Mouse (Mus musculus) liver, embryonic 13.5 days (tissue): ENCODE measurements around the gene AI597479. TPM values are rescaled to one million over a fixed set of nuclear protein-coding genes. Genes with fewer than 3 reads are reported as not detected.

Experiments used
- ATAC-seq: fragments of 200-750 bp; cut with Nextera tagmentation; 2 replicates; pipeline ENCODE4 v1.8.0; 2017; ENCODE audit warnings: low read depth, mild to moderate bottlenecking, moderate number of reproducible peaks, moderate library complexity
- DNase-seq: peaks from one replicate; pipeline ENCODE4 v3.0.0; 2022
- H3K27ac ChIP-seq: fragments of 300-500 bp; sonication (generic); 2 replicates; pipeline ENCODE4 v1.5.1; 2015; ENCODE audit warnings: moderate library complexity, mild to moderate bottlenecking, inconsistent platforms
- H3K27me3 ChIP-seq: fragments of 300-500 bp; sonication (generic); 2 replicates; pipeline ENCODE4 v1.6.1; 2015; ENCODE audit warnings: mild to moderate bottlenecking, inconsistent platforms
- H3K36me3 ChIP-seq: fragments of 300-500 bp; sonication (generic); 2 replicates; pipeline ENCODE4 v1.6.1; 2015; ENCODE audit warnings: mild to moderate bottlenecking, inconsistent platforms
- H3K4me1 ChIP-seq: fragments of 300-500 bp; sonication (generic); replicated peaks from 2 replicates; pipeline ENCODE4 v1.6.1; 2015; ENCODE audit warnings: inconsistent platforms
- H3K4me2 ChIP-seq: fragments of 300-500 bp; sonication (generic); 2 replicates; pipeline ENCODE4 v1.6.1; 2015; ENCODE audit warnings: inconsistent platforms, mild to moderate bottlenecking, moderate library complexity
- H3K4me3 ChIP-seq: fragments of 300-500 bp; sonication (generic); replicated peaks from 2 replicates; pipeline ENCODE4 v1.5.1; 2015; ENCODE audit warnings: mild to moderate bottlenecking, inconsistent platforms
- H3K9ac ChIP-seq: fragments of 300-500 bp; sonication (generic); 2 replicates; pipeline ENCODE4 v1.6.1; 2015; ENCODE audit warnings: mild to moderate bottlenecking, inconsistent platforms
- H3K9me3 ChIP-seq: fragments of 300-500 bp; sonication (generic); replicated peaks from 2 replicates; pipeline ENCODE4 v1.6.1; 2016; ENCODE audit warnings: inconsistent platforms
- WGBS: fragments of 180-500 bp; shearing (Covaris S2); methylation state at CpG from one replicate; pipeline ENCODE4 v1.1.7; 2015; ENCODE audit not compliant: insufficient replicate concordance; 5-methylcytosine and 5-hydroxymethylcytosine counted together
- polyA plus RNA-seq: library from polyadenylated mRNA; unstranded; fragments of >200 nt; fragmentation: Nextera tagmentation; extraction: Ambion mirVana; gene quantifications from 2 replicates; pipeline ENCODE4 v1.2.1, GENCODE M21; 2015

Gene AI597479
- polyA plus RNA-seq, 1 experiment from 2014 or later, result 9.4 TPM

- Histone ChIP-seq H3K4me3 (no peak overlapping the region), H3K9me3 (no peaks in the 10 kb centered on the region), H3K4me1 (peaks cover 18% of the 10 kb centered on the region), H3K27me3 (no peaks in the 10 kb centered on the region), H3K27ac (no peak overlapping the region), H3K4me2 (no peak overlapping the region), H3K36me3 (no peaks in the 10 kb centered on the region), H3K9ac (no peak overlapping the region)
- ATAC-seq (no peak), DNase-seq (no peak)
- WGBS, result 61% methylated on average over 1 of the region's 1 CpGs
These were observed 8.1 kb upstream of the AI597479 start for GRCm38 (mm10) chr1:43090418-43090817.

GRCm38 (mm10) chr1:43091306-43092055 is 7.0 kb upstream of the AI597479 start:
- H3K9ac ChIP-seq, result peak overlapping the region; percentile 91
- H3K27ac ChIP-seq, result peak overlapping the region; percentile 69
- 28% methylated on average over 13 of the region's 13 CpGs for WGBS
- peak overlapping the region; percentile 90 for H3K4me2 ChIP-seq
- no peaks in the 10 kb centered on the region for H3K27me3 ChIP-seq
- peaks cover 18% of the 10 kb centered on the region for H3K4me1 ChIP-seq
- H3K36me3 ChIP-seq, result no peaks in the 10 kb centered on the region
- H3K4me3 ChIP-seq, result peak overlapping the region; percentile 81
- H3K9me3 ChIP-seq, result no peaks in the 10 kb centered on the region
- ATAC-seq, result 0 out of 2 replicates have a peak, but pooled peaks have one; percentile 6
- DNase-seq, result no peak

GRCm38 (mm10) chr1:43092056-43093015 is 6.2 kb upstream of the AI597479 start:
- under 1% methylated on average over 92 of the region's 102 CpGs for WGBS
- no peaks in the 10 kb centered on the region for H3K27me3 ChIP-seq
- H3K4me2 ChIP-seq, result peak overlapping the region; percentile 90
- peak overlapping the region; percentile 69 for H3K27ac ChIP-seq
- H3K9ac ChIP-seq, result peak overlapping the region; percentile 91
- peak; percentile 48 for DNase-seq
- no peaks in the 10 kb centered on the region for H3K9me3 ChIP-seq
- H3K4me1 ChIP-seq, result peaks cover 25% of the 10 kb centered on the region
- peak; percentile 87 for ATAC-seq
- peak overlapping the region; percentile 81 for H3K4me3 ChIP-seq
- H3K36me3 ChIP-seq, result no peaks in the 10 kb centered on the region

- Histone ChIP-seq H3K4me3 (no peak overlapping the region), H3K4me2 (no peak overlapping the region), H3K27ac (no peak overlapping the region), H3K4me1 (peaks cover 27% of the 10 kb centered on the region), H3K27me3 (no peaks in the 10 kb centered on the region), H3K36me3 (no peaks in the 10 kb centered on the region), H3K9me3 (no peaks in the 10 kb centered on the region), H3K9ac (no peak overlapping the region)
- ATAC-seq (no peak), DNase-seq (no peak)
- 76% methylated on average over 2 of the region's 2 CpGs for WGBS
These were observed 4.3 kb upstream of the AI597479 start for GRCm38 (mm10) chr1:43094206-43094605.

GRCm38 (mm10) chr1:43108729-43109128 is 10.2 kb downstream of the AI597479 start:
- DNase-seq, result no peak
- Histone ChIP-seq H3K9me3 (no peaks in the 10 kb centered on the region), H3K9ac (no peak overlapping the region), H3K4me3 (no peak overlapping the region), H3K36me3 (peaks cover 53% of the 10 kb centered on the region), H3K4me2 (no peak overlapping the region), H3K4me1 (peaks cover 6% of the 10 kb centered on the region), H3K27me3 (no peaks in the 10 kb centered on the region), H3K27ac (no peak overlapping the region)
- no peak for ATAC-seq
- WGBS, result 68% methylated on average over 2 of the region's 2 CpGs

- Histone ChIP-seq H3K9ac (no peak overlapping the region), H3K9me3 (no peaks in the 10 kb centered on the region), H3K27ac (no peak overlapping the region), H3K36me3 (peaks cover 60% of the 10 kb centered on the region), H3K4me3 (no peak overlapping the region), H3K4me2 (no peak overlapping the region), H3K4me1 (peaks cover 8% of the 10 kb centered on the region), H3K27me3 (no peaks in the 10 kb centered on the region)
- WGBS, result 34% methylated on average over 4 of the region's 4 CpGs
- ATAC-seq, result no peak
- peak; percentile 33 for DNase-seq
These were observed 12.0 kb downstream of the AI597479 start for GRCm38 (mm10) chr1:43110556-43110955.

GRCm38 (mm10) chr1:43112882-43113281 is 14.4 kb downstream of the AI597479 start:
- H3K36me3 ChIP-seq, result peaks cover 64% of the 10 kb centered on the region
- peaks cover 8% of the 10 kb centered on the region for H3K4me1 ChIP-seq
- ATAC-seq, result no peak

GRCm38 (mm10) chr1:43117435-43117834 is 18.9 kb downstream of the AI597479 start:
- Histone ChIP-seq H3K9ac (no peak overlapping the region), H3K36me3 (peaks cover 47% of the 10 kb centered on the region), H3K9me3 (no peaks in the 10 kb centered on the region), H3K4me1 (peaks cover 6% of the 10 kb centered on the region), H3K27me3 (no peaks in the 10 kb centered on the region), H3K4me2 (no peak overlapping the region), H3K4me3 (no peak overlapping the region), H3K27ac (no peak overlapping the region)
- 84% methylated on average over 8 of the region's 8 CpGs for WGBS
- no peak for DNase-seq
- ATAC-seq, result no peak

More at GRCm38 (mm10) chr1:43112882-43113281, 14.4 kb downstream of the AI597479 start:
- H3K4me3 ChIP-seq, result no peak overlapping the region
- no peak overlapping the region for H3K4me2 ChIP-seq
- no peak overlapping the region for H3K27ac ChIP-seq
- no peaks in the 10 kb centered on the region for H3K27me3 ChIP-seq
- H3K9me3 ChIP-seq, result no peaks in the 10 kb centered on the region
- WGBS, result 78% methylated on average over 2 of the region's 2 CpGs
- DNase-seq, result no peak
- H3K9ac ChIP-seq, result no peak overlapping the region

- no peaks in the 10 kb centered on the region for H3K9me3 ChIP-seq
These were observed 22.4 kb downstream of the AI597479 start for GRCm38 (mm10) chr1:43120950-43121349.

GRCm38 (mm10) chr1:43122616-43123015 is 24.1 kb downstream of the AI597479 start:
- H3K9me3 ChIP-seq, result no peaks in the 10 kb centered on the region
- no peaks in the 10 kb centered on the region for H3K27me3 ChIP-seq
- no peak overlapping the region for H3K4me2 ChIP-seq
- no peak overlapping the region for H3K27ac ChIP-seq
- peaks cover 11% of the 10 kb centered on the region for H3K36me3 ChIP-seq
- H3K4me3 ChIP-seq, result no peak overlapping the region
- WGBS, result 77% methylated on average over 2 of the region's 2 CpGs
- DNase-seq, result no peak
- no peaks in the 10 kb centered on the region for H3K4me1 ChIP-seq
- ATAC-seq, result no peak
- H3K9ac ChIP-seq, result no peak overlapping the region

More at GRCm38 (mm10) chr1:43120950-43121349, 22.4 kb downstream of the AI597479 start:
- Histone ChIP-seq H3K4me3 (no peak overlapping the region), H3K4me2 (no peak overlapping the region), H3K9ac (no peak overlapping the region), H3K27ac (no peak overlapping the region), H3K36me3 (peaks cover 27% of the 10 kb centered on the region), H3K4me1 (no peaks in the 10 kb centered on the region), H3K27me3 (no peaks in the 10 kb centered on the region)
- no peak for ATAC-seq
- WGBS, result 53% methylated on average over 5 of the region's 5 CpGs
- no peak for DNase-seq

GRCm38 (mm10) chr1:43124726-43125125 is 26.2 kb downstream of the AI597479 start:
- ATAC-seq (no peak), DNase-seq (no peak)
- H3K27me3 ChIP-seq, result no peaks in the 10 kb centered on the region
- 58% methylated on average over 4 of the region's 4 CpGs for WGBS
- no peaks in the 10 kb centered on the region for H3K36me3 ChIP-seq
- H3K9ac ChIP-seq, result no peak overlapping the region
- no peaks in the 10 kb centered on the region for H3K9me3 ChIP-seq
- H3K27ac ChIP-seq, result no peak overlapping the region
- no peak overlapping the region for H3K4me2 ChIP-seq
- H3K4me1 ChIP-seq, result no peaks in the 10 kb centered on the region
- H3K4me3 ChIP-seq, result no peak overlapping the region
